Mouse (Mus musculus): ENCODE measurements around the gene Prdm8.

The Prdm8 gene

GRCm38 (mm10) chr5:98184971-98185805 is 18.2 kb downstream of the Prdm8 start:
- peak; percentile 45 to 67 for DNase-seq (ENCODE audit: low spot score in 2 of 2)

- DNase-seq (ENCODE audit: low spot score in 2 of 2), result no peak
Measured at GRCm38 (mm10) chr5:98185806-98186751, 19.1 kb downstream of the Prdm8 start.

GRCm38 (mm10) chr5:98189181-98190180 is 22.5 kb downstream of the Prdm8 start:
- no peak for DNase-seq (ENCODE audit: low spot score in 2 of 2)

GRCm38 (mm10) chr5:98192295-98192983 is 25.4 kb downstream of the Prdm8 start:
- no peak for DNase-seq (ENCODE audit: low spot score in 2 of 2)

GRCm38 (mm10) chr5:98194959-98195358 is 28.0 kb downstream of the Prdm8 start:
- DNase-seq (ENCODE audit: low spot score in 2 of 2), result no peak

GRCm38 (mm10) chr5:98198412-98199218 is 31.6 kb downstream of the Prdm8 start:
- no peak for DNase-seq (ENCODE audit: low spot score in 2 of 2)

- no peak for DNase-seq (ENCODE audit: low spot score in 2 of 2)
Measured at GRCm38 (mm10) chr5:98199219-98199552, 32.2 kb downstream of the Prdm8 start.

GRCm38 (mm10) chr5:98201606-98202005 is 34.6 kb downstream of the Prdm8 start:
- no peak for DNase-seq (ENCODE audit: low spot score in 2 of 2)

GRCm38 (mm10) chr5:98202996-98203395 is 36.0 kb downstream of the Prdm8 start:
- DNase-seq (ENCODE audit: low spot score in 2 of 2), result no peak

GRCm38 (mm10) chr5:98212501-98212900 is 45.5 kb downstream of the Prdm8 start:
- DNase-seq (ENCODE audit: low spot score in 2 of 2), result no peak

- no peak for DNase-seq (ENCODE audit: low spot score in 2 of 2)
Measured at GRCm38 (mm10) chr5:98221956-98222355, 55.0 kb downstream of the Prdm8 start.

- no peak for DNase-seq (ENCODE audit: low spot score in 2 of 2)
Measured at GRCm38 (mm10) chr5:98226710-98227109, 59.7 kb downstream of the Prdm8 start.

GRCm38 (mm10) chr5:98229456-98229855 is 62.5 kb downstream of the Prdm8 start:
- no peak for DNase-seq (ENCODE audit: low spot score in 2 of 2)

GRCm38 (mm10) chr5:98238466-98238865 is 71.5 kb downstream of the Prdm8 start:
- DNase-seq (ENCODE audit: low spot score in 2 of 2), result no peak
